Mouse (Mus musculus) limb, embryonic 14.5 days (tissue): Measurements from ENCODE around the gene Gm10912. TPM values are rescaled to one million over a fixed set of nuclear protein-coding genes. Genes with fewer than 3 reads are reported as not detected.
A peak's percentile ranks its signal among the peaks of the same experiment; 100 is the strongest.

Experiments used
- ATAC-seq: fragments of 200-750 bp; cut with Nextera tagmentation; 2 replicates; pipeline ENCODE4 v1.8.0; 2017; ENCODE audit warnings: low read depth, moderate number of reproducible peaks, moderate TSS enrichment; ENCODE audit not compliant: low FRiP score
- DNase-seq: peaks from one replicate; pipeline ENCODE4 v3.0.0-alpha.2; 2015; ENCODE audit warnings: low spot score
- H3K27ac ChIP-seq: fragments of 300-500 bp; sonication (generic); replicated peaks from 2 replicates; pipeline ENCODE4 v1.5.1; 2014; ENCODE audit warnings: low read depth, mild to moderate bottlenecking, low read length, moderate library complexity, mixed read lengths
- H3K27me3 ChIP-seq: fragments of 300-500 bp; sonication (generic); 2 replicates; pipeline ENCODE4 v1.6.1; 2014; ENCODE audit warnings: low read length, mixed read lengths; ENCODE audit not compliant: control insufficient read depth, insufficient read depth
- H3K36me3 ChIP-seq: fragments of 300-500 bp; sonication (generic); 2 replicates; pipeline ENCODE4 v1.6.1; 2014; ENCODE audit warnings: mild to moderate bottlenecking, low read length, moderate library complexity, mixed read lengths; ENCODE audit not compliant: control insufficient read depth, insufficient read depth
- H3K4me1 ChIP-seq: fragments of 300-500 bp; sonication (generic); 2 replicates; pipeline ENCODE4 v1.6.1; 2014; ENCODE audit warnings: antibody characterized with exemption, low read length, mixed read lengths; ENCODE audit not compliant: control insufficient read depth, insufficient read depth
- H3K4me2 ChIP-seq: fragments of 300-500 bp; sonication (generic); replicated peaks from 2 replicates; pipeline ENCODE4 v1.6.1; 2014; ENCODE audit warnings: low read depth, mild to moderate bottlenecking, low read length, moderate library complexity; ENCODE audit not compliant: severe bottlenecking
- H3K4me3 ChIP-seq: fragments of 300-500 bp; sonication (generic); replicated peaks from 2 replicates; pipeline ENCODE4 v1.5.1; 2014; ENCODE audit warnings: low read length
- H3K9ac ChIP-seq: fragments of 300-500 bp; sonication (generic); 2 replicates; pipeline ENCODE4 v1.6.1; 2014; ENCODE audit warnings: mild to moderate bottlenecking, low read depth, low read length, moderate library complexity; ENCODE audit not compliant: severe bottlenecking
- H3K9me3 ChIP-seq: fragments of 300-500 bp; sonication (generic); 2 replicates; pipeline ENCODE4 v1.6.1; 2016; ENCODE audit warnings: low read length; ENCODE audit not compliant: control insufficient read depth
- POLR2A ChIP-seq: fragments of 200-500 bp; IDR thresholded peaks from 2 replicates; pipeline ENCODE4 v1.8.0; 2012; ENCODE audit warnings: inconsistent platforms, mild to moderate bottlenecking, moderate library complexity, borderline replicate concordance; ENCODE audit not compliant: insufficient read depth, insufficient read length; ENCODE audit errors: extremely low read depth
- WGBS: fragments of 180-500 bp; shearing (Covaris S2); extraction: QIAGEN DNeasy Blood & Tissue Kit; methylation state at CpG from one replicate; pipeline ENCODE4 v1.1.7; 2014; 5-methylcytosine and 5-hydroxymethylcytosine counted together
- polyA plus RNA-seq, 2 experiments: library from polyadenylated mRNA; depleted of rRNA in 1 of 2; stranded (reverse) in 1 of 2; unstranded in 1 of 2; fragments of >200 nt; fragmentation: Nextera tagmentation in 1 of 2; extraction: Ambion mirVana in 1 of 2; gene quantifications; 2 replicates each; pipeline versions ENCODE4 v1.2.1 to v1.2.3; 2012 to 2014

Gene Gm10912
- polyA plus RNA-seq, 2 experiments = 0.04 TPM; not detected in 1

- no peak overlapping the region for H3K4me3 ChIP-seq
- H3K36me3 ChIP-seq = peaks cover 61% of the 10 kb centered on the region
- no peak overlapping the region for H3K9ac ChIP-seq
- ATAC-seq (no peak), DNase-seq (no peak)
- no peaks in the 10 kb centered on the region for H3K4me1 ChIP-seq
- no peaks in the 10 kb centered on the region for H3K9me3 ChIP-seq
- no peaks in the 10 kb centered on the region for H3K27me3 ChIP-seq
- H3K27ac ChIP-seq = no peak overlapping the region
- WGBS = 70% methylated on average over 2 of the region's 2 CpGs
- TF ChIP-seq POLR2A = no peak
- H3K4me2 ChIP-seq = no peak overlapping the region
These were observed 27.4 kb upstream of the Gm10912 start for GRCm38 (mm10) chr2:104038236-104038635.

- Histone ChIP-seq H3K27me3 (no peaks in the 10 kb centered on the region), H3K4me1 (no peaks in the 10 kb centered on the region), H3K4me2 (no peak overlapping the region), H3K27ac (no peak overlapping the region), H3K36me3 (peaks cover 53% of the 10 kb centered on the region), H3K4me3 (no peak overlapping the region), H3K9me3 (no peaks in the 10 kb centered on the region), H3K9ac (no peak overlapping the region)
- ATAC-seq (no peak), DNase-seq (peak; percentile 20)
- TF ChIP-seq POLR2A = no peak
- 73% methylated on average over 5 of the region's 5 CpGs for WGBS
These were observed 24.0 kb upstream of the Gm10912 start for GRCm38 (mm10) chr2:104041632-104042031.

- DNase-seq = no peak
- Histone ChIP-seq H3K9me3 (no peaks in the 10 kb centered on the region), H3K4me1 (no peaks in the 10 kb centered on the region), H3K27me3 (no peaks in the 10 kb centered on the region), H3K9ac (no peak overlapping the region), H3K4me2 (no peak overlapping the region), H3K36me3 (peaks cover 48% of the 10 kb centered on the region), H3K4me3 (no peak overlapping the region), H3K27ac (no peak overlapping the region)
- 94% methylated on average over 15 of the region's 15 CpGs for WGBS
- no peak for TF ChIP-seq POLR2A
- no peak for ATAC-seq
These were observed 22.9 kb upstream of the Gm10912 start for GRCm38 (mm10) chr2:104042766-104043165.

- Histone ChIP-seq H3K9me3 (no peaks in the 10 kb centered on the region), H3K4me2 (no peak overlapping the region), H3K27me3 (no peaks in the 10 kb centered on the region), H3K9ac (no peak overlapping the region), H3K27ac (no peak overlapping the region), H3K4me3 (no peak overlapping the region), H3K36me3 (peaks cover 55% of the 10 kb centered on the region), H3K4me1 (no peaks in the 10 kb centered on the region)
- DNase-seq (no peak), ATAC-seq (no peak; the same call in 1 of the 2 replicates)
- TF ChIP-seq POLR2A = no peak
- WGBS = 56% methylated on average over 5 of the region's 5 CpGs
These were observed 21.8 kb upstream of the Gm10912 start for GRCm38 (mm10) chr2:104043624-104044478.

- H3K27ac ChIP-seq = no peak overlapping the region
- no peak for DNase-seq
- H3K4me3 ChIP-seq = no peak overlapping the region
- ATAC-seq = no peak
- H3K36me3 ChIP-seq = peaks cover 49% of the 10 kb centered on the region
- H3K9me3 ChIP-seq = no peaks in the 10 kb centered on the region
- H3K9ac ChIP-seq = no peak overlapping the region
- no peak overlapping the region for H3K4me2 ChIP-seq
- TF ChIP-seq POLR2A = no peak
- H3K27me3 ChIP-seq = no peaks in the 10 kb centered on the region
- no peaks in the 10 kb centered on the region for H3K4me1 ChIP-seq
- WGBS = 85% methylated on average over 1 of the region's 1 CpGs
These were observed 21.0 kb upstream of the Gm10912 start for GRCm38 (mm10) chr2:104044479-104045080.
